Mouse (Mus musculus): ENCODE results near the gene Golga5.
"Not testable (repeated sequence)": the region's sequence is repeated elsewhere in the genome, so short reads cannot be mapped to it uniquely, and the experiment has no call there.

The Golga5 gene

DNA sequence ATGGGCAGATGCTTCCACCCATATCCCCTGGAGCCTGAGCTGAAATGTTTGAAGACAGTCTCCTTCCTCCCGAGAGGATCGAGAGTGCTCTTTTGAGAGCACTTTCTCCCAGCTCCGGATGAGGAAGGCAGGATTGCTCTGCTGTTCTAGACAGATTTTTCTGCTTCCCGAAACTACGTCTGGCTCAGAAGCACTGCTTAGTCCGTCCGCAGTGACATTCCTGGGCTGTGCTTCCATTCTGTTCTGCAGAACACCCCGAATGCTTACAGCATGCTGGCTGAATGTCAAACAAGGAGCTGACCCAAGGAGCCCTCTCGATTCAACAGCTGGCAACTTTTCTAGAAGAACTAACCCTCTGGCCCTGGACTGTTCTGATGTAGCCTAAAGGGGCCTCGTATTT, 18.5 kb upstream of the Golga5 start:
- no peak for DNase-seq

DNA sequence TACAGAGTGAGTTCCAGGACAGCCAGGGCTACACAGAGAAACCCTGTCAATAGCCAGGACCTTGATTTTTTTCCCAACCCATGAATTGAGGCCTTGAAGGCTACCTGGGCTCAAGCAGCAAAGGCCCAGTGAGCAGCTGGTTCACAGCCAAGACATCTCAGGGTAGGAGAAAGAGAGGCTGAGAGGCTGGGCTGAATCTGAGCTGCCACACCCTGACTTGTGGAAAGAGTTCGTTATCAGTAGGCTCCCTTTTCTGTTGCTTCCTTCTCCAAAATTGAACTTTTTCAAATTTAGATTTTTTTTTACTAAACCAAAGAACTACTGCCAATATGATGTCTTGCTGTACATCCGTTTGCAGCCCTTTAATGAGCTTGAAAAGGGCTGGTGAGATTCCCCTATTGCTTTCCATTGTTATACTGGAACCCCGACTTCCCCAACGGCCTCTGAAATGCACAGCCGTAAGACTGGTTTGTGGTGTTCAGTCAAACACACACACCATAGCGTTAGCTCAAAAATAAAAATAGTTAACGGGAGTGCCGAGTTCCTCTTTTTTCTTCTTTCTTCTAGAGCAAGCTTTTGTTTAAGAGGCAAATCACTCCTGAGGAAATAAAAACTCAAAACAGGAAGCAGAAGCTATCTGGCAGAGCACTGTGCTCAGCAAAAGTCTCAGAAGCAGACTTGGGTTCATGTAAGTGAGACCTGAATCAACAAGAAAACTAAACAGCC, 17.6 kb upstream of the Golga5 start:
- no peak for DNase-seq

DNA sequence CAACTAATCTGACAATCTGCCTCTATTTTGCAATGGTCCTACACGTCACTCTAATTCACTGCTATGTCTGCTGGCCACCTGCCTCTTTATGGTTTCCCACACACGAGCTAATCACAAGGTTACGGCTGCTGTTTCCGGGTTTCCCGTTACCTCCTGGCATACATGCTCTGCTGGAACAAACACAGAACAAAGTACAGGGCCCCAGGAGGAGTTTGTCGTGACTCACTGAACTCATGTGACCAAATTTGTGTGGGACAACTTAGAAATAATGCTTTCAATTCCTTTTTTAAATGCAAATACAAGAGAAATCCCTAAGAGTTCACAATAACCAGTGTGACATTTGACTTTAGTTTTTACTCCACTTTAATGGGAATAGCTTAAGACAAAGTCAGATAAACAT, 15.4 kb upstream of the Golga5 start:
- DNase-seq: no peak

DNA sequence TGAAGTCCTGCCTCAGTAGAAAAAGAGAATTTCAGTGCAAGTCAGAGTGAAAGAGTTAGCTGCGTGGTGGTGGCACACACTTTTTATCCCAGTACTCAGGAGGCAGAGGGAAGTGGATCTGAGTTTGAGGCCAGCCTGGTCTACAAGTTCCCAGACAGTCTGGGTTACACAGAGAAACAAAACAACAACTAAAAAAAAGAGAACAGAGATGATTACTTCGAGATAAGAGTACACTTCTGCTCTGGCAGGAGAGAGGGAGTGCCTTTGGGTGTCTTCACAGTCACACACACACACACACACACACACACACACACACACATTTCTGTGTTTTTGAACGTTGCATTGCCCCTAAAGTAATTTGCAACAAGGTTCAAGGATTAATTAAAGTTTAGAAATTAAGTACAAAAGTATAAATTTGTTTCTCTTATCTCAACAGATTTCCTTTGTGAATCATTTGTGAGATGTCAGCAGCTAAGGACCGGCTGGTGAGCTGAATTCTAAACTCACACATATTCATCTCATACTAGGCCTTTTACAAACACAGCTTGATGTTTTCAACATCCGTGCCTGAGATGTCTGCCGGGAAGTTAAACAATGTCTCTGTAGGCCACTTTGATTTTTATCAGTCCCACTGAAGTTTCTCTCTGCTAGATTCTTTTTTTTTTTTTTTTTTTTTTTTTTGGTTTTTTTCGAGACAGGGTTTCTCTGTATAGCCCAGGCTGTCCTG, 12.3 kb upstream of the Golga5 start:
- no peak for DNase-seq

DNA sequence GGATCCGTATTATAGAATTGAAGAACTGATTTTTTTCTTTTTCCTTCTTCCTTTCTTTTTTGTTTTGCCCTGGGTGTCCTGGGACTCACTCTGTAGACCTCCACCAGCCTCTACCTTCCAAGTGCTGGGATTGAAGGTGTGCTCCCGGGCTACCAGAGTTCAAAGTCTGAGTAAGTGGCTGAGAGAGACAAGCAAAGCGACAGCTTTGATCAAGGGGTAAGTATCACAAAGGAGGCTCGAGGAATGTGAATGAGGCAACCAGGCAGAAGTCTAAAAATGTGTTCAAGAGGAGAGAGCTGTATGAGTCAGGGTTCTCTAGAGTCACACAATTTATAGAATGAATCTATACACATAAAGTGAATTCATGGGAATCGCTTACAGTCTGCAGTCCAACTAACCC, 8.9 kb upstream of the Golga5 start:
- no peak for DNase-seq

- no peak for DNase-seq
Measured at GRCm38 (mm10) chr12:102461177-102461576, 7.8 kb upstream of the Golga5 start.

DNA sequence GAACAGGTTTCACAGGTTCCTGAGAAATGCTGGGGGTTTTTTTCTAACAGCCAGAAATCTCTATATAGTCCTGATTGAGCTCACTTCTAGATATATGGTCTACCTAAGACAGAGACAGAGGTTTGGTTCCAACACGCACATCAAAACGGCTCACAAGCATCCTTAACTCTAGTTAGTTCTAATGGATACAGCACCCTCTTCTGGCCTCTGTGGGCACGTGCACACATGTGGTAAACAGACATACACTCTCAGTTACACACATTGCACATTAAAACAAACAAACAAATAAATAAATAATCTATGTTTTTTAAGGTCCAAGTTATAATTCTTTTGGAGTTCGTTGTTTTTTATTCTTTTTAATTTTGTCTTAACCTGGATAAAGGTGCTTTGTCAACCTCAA, 4.3 kb upstream of the Golga5 start:
- no peak for DNase-seq

DNA sequence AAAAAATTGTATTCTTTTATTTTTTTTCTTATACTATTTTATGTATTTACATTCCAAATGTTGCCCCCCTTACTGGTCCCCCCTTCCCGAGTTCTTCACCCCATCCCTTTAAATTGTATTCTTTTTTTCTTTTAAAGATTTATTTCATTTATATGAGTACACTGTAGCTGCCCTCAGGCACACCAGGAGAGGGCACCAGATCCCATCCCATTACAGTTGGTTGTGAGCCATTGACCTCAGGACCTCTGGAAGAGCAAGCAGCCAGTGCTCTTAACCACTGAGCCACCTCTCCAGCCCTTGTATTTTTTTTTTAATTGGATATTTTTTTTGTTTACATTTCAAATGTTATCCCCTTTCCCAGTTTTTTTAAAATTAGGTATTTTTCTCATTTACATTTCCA, 799 bp upstream of the Golga5 start:
- DNase-seq: no peak

GRCm38 (mm10) chr12:102474411-102474810, 5.5 kb downstream of the Golga5 start:
- DNase-seq: no peak

DNA sequence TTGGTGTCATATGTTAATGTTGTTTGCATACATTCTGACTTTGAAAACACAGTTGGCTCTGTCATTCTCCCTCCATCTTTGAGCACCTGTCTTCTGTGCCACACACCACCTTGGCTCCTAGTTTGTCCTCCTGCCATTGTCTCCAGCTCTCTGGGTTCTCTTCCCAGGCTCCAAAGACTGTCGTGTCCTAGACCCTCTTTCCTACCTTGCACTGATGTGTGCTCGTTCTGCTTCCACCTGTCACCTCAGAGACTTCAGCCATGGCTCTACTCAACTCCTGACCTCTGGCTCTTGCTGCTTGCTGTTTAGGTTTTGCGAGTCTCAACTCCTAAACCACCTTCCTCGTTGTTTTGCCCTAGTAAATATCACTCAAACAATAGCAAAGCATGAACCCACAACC, 11.5 kb downstream of the Golga5 start:
- DNase-seq: no peak

GRCm38 (mm10) chr12:102484946-102485345, 16.0 kb downstream of the Golga5 start:
- no peak for DNase-seq

DNA sequence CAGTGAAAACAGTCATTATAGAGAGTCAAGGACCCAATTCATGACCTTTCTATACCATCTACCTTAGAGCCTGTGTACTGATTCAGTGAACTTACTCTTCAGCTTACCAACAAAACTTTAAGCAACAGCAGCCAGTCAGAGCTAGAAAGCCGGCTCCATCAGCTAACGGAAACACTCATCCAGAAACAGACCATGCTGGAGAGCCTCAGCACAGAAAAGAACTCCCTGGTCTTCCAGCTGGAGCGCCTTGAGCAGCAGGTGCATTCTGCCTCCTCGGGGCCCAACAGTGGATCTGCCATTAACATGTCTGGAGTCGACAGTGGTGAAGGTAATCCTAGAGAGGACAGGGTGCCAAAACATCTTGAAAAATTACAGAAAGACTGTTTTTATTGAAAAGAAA, 23.0 kb downstream of the Golga5 start:
- no peak for DNase-seq

DNA sequence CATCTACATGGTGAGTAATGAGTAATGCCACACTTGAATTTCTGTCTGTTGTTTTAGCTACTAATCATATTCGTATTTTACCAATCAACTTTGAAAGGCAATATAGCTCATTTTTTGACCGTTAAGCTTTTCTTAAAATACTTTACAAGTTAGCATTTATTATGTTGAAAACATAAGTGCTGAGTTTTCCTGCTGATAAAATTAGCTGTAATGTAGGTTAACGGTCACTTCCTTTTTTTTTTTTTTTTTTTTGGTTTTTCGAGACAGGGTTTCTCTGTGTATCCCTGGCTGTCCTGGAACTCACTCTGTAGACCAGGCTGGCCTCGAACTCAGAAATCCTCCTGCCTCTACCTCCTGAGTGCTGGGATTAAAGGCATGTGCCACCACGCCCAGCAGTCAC, 26.8 kb downstream of the Golga5 start:
- DNase-seq: not testable (repeated sequence)

GRCm38 (mm10) chr12:102497905-102498304, 29.0 kb downstream of the Golga5 start:
- DNase-seq: no peak

DNA sequence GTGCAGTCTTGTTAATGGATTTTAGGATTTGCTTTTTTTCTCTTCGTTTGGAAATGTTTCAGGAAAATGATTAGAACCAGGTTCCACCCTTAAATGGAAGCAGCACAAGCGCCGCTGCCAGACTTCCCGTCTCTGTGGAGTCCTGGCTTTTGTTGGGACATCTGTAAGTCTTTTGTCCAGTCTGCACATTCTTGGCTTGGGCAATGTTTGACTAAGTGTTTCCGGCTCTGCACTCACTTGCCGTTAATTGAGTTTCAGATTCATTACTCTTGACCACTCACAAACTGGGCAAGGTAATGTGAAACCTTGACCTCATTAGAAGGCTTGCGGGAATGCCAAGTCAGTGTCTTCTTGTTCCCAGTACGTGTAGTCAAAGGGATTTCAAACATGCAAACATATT, 29.8 kb downstream of the Golga5 start:
- DNase-seq: no peak

- DNase-seq: no peak
Measured at GRCm38 (mm10) chr12:102499210-102499609, 30.3 kb downstream of the Golga5 start.

- no peak for DNase-seq
Measured at GRCm38 (mm10) chr12:102499723-102500122, 30.8 kb downstream of the Golga5 start.

DNA sequence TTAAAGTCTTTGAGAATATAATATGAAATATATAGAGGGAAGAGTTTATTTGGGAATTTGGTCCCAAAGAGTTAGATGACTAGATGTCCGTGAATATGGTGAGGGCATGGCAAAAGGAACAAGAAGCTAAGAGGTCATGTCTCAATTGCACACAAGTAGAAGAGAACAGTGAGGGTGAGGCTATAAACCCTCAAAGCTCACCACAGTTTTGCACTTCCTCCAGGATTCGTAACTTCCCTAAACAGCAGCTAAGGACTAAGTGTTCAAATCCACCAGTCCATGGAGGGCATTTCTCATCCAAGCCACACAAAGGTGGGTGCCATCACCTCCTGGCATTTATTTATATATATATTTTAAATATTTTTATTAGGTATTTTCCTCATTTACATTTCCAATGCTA, 32.1 kb downstream of the Golga5 start:
- DNase-seq: no peak

GRCm38 (mm10) chr12:102501848-102502595, 33.1 kb downstream of the Golga5 start:
- DNase-seq: no peak

DNA sequence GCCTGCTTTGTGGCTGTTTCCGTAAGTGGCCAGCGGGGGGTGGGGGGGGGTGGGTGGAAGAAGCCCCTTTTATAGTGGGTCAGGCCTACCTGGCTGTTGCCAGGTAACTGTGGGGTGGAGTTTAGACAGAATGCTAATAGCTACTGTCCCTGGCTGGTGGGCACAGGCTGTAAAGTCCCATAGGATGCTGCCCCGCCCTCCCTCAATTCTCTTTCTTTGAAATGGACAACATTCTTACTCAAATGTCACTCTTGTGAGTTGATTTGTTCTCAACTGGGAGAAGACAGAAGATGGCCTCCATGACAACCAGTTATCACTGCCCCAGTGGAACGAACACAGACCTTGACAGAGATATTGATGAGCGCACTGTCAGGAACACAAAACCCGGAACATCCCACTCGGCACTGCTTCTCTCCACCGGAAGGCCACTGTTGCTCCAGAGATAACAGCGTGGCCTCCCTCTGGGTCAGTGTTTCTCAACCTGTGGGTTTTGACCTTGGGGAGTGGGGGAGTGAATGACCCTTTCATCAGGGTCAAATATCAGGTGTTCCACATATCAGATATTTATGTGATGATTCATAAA, 36.3 kb downstream of the Golga5 start:
- no peak for DNase-seq

- no peak for DNase-seq
Measured at GRCm38 (mm10) chr12:102505949-102506348, 37.0 kb downstream of the Golga5 start.

- DNase-seq: no peak
Measured at GRCm38 (mm10) chr12:102511363-102511762, 42.4 kb downstream of the Golga5 start.

- no peak for DNase-seq
Measured at GRCm38 (mm10) chr12:102514151-102514550, 45.2 kb downstream of the Golga5 start.

DNA sequence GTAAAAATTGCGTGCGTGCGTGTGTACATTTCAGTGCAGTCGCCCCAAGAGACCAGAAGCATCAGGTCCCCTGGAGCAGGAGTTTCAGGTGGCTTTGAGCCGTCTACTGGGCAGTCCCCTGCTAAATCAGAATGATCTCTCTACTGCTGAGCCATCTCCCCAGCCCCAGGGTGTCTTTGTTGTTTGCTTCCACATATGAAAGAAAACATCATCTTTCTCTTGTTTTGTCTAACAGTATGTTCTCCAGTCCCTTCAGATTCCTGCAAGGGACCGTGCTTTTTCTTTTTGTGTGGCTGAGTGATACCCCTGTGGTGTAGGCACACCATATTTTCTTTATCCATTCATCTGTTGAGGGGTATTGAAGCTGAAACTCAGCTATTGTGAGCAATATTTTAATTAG, 45.8 kb downstream of the Golga5 start:
- no peak for DNase-seq
